Mouse (Mus musculus) thymus, postnatal 14 days (tissue): ENCODE measurements around the gene Pakap.

Experiments
- DNase-seq: peaks from one replicate; pipeline ENCODE4 v3.0.0; 2021

Gene Pakap

GRCm38 (mm10) chr4:57812916-57813575 lies 245.1 kb downstream of the Pakap start:
- DNase-seq, result peak; percentile 64

GRCm38 (mm10) chr4:57813576-57813945 lies 245.6 kb downstream of the Pakap start:
- peak; percentile 79 for DNase-seq

GRCm38 (mm10) chr4:57815355-57815754 lies 247.4 kb downstream of the Pakap start:
- no peak for DNase-seq

GRCm38 (mm10) chr4:57816146-57816545 lies 248.2 kb downstream of the Pakap start:
- DNase-seq, result no peak

GRCm38 (mm10) chr4:57820839-57821374 lies 252.9 kb downstream of the Pakap start:
- no peak for DNase-seq

GRCm38 (mm10) chr4:57821556-57822356 lies 253.8 kb downstream of the Pakap start:
- DNase-seq, result peak; percentile 31

- peak; percentile 73 for DNase-seq
These were observed 254.7 kb downstream of the Pakap start for GRCm38 (mm10) chr4:57822641-57823040.

- DNase-seq, result no peak
These were observed 256.8 kb downstream of the Pakap start for GRCm38 (mm10) chr4:57824626-57825240.

- DNase-seq, result no peak
These were observed 258.3 kb downstream of the Pakap start for GRCm38 (mm10) chr4:57826272-57826671.

- DNase-seq, result no peak
These were observed 261.2 kb downstream of the Pakap start for GRCm38 (mm10) chr4:57829131-57829530.

GRCm38 (mm10) chr4:57829740-57830139 lies 261.8 kb downstream of the Pakap start:
- no peak for DNase-seq

GRCm38 (mm10) chr4:57832318-57832717 lies 264.3 kb downstream of the Pakap start:
- peak; percentile 53 for DNase-seq

- DNase-seq, result peak; percentile 59
These were observed 265.1 kb downstream of the Pakap start for GRCm38 (mm10) chr4:57833060-57833459.

- DNase-seq, result peak; percentile 49
These were observed 266.2 kb downstream of the Pakap start for GRCm38 (mm10) chr4:57834141-57834540.

GRCm38 (mm10) chr4:57837089-57837488 lies 269.1 kb downstream of the Pakap start:
- DNase-seq, result no peak

GRCm38 (mm10) chr4:57839343-57839742 lies 271.4 kb downstream of the Pakap start:
- no peak for DNase-seq

- no peak for DNase-seq
These were observed 273.9 kb downstream of the Pakap start for GRCm38 (mm10) chr4:57841911-57842310.

GRCm38 (mm10) chr4:57842472-57843305 lies 274.7 kb downstream of the Pakap start:
- DNase-seq, result no peak

GRCm38 (mm10) chr4:57845031-57845431 lies 277.1 kb downstream of the Pakap start:
- no peak for DNase-seq

GRCm38 (mm10) chr4:57845541-57846210 lies 277.7 kb downstream of the Pakap start:
- DNase-seq, result no peak

GRCm38 (mm10) chr4:57846381-57846990 lies 278.5 kb downstream of the Pakap start:
- no peak for DNase-seq

GRCm38 (mm10) chr4:57846991-57847422 lies 279.0 kb downstream of the Pakap start:
- no peak for DNase-seq
